Mouse (Mus musculus): ENCODE measurements at regions not wholly inside any gene's neighbourhood (a gene's known extent, or its start where the extent isn't known, plus 50 kb on each side); places are given as distances from the start of the nearest gene placed in this dataset.

GRCm38 (mm10) chr9:22937686-22938391 lies 285.0 kb upstream of the Bmper start:
- no peak for DNase-seq (ENCODE audit: extremely low spot score, low read depth, low spot score)

GRCm38 (mm10) chr9:22944992-22945391 lies 277.9 kb upstream of the Bmper start:
- DNase-seq (ENCODE audit: extremely low spot score, low read depth, low spot score): no peak

GRCm38 (mm10) chr9:22945426-22945955 lies 277.4 kb upstream of the Bmper start:
- no peak for DNase-seq (ENCODE audit: extremely low spot score, low read depth, low spot score)

- peak; percentile 81 for DNase-seq (ENCODE audit: extremely low spot score, low read depth, low spot score)
Observed at GRCm38 (mm10) chr9:22952571-22953442, 270.1 kb upstream of the Bmper start.

- DNase-seq (ENCODE audit: extremely low spot score, low read depth, low spot score): peak; percentile 70
Observed at GRCm38 (mm10) chr9:22962269-22962815, 260.5 kb upstream of the Bmper start.

- DNase-seq (ENCODE audit: extremely low spot score, low read depth, low spot score): no peak
Observed at GRCm38 (mm10) chr9:22971312-22971711, 251.6 kb upstream of the Bmper start.

- DNase-seq (ENCODE audit: extremely low spot score, low read depth, low spot score): no peak
Observed at GRCm38 (mm10) chr9:22976748-22977147, 246.1 kb upstream of the Bmper start.

GRCm38 (mm10) chr9:22979627-22980026 lies 243.2 kb upstream of the Bmper start:
- no peak for DNase-seq (ENCODE audit: extremely low spot score, low read depth, low spot score)

GRCm38 (mm10) chr9:22989508-22989907 lies 233.4 kb upstream of the Bmper start:
- no peak for DNase-seq (ENCODE audit: extremely low spot score, low read depth, low spot score)

- DNase-seq (ENCODE audit: extremely low spot score, low read depth, low spot score): no peak
Observed at GRCm38 (mm10) chr9:22993531-22993930, 229.3 kb upstream of the Bmper start.

- no peak for DNase-seq (ENCODE audit: extremely low spot score, low read depth, low spot score)
Observed at GRCm38 (mm10) chr9:22995564-22995963, 227.3 kb upstream of the Bmper start.

GRCm38 (mm10) chr9:22998306-22998705 lies 224.6 kb upstream of the Bmper start:
- DNase-seq (ENCODE audit: extremely low spot score, low read depth, low spot score): no peak

GRCm38 (mm10) chr9:22999181-22999580 lies 223.7 kb upstream of the Bmper start:
- DNase-seq (ENCODE audit: extremely low spot score, low read depth, low spot score): no peak

- no peak for DNase-seq (ENCODE audit: extremely low spot score, low read depth, low spot score)
Observed at GRCm38 (mm10) chr9:23000200-23000599, 222.7 kb upstream of the Bmper start.

GRCm38 (mm10) chr9:23003195-23004061 lies 219.4 kb upstream of the Bmper start:
- no peak for DNase-seq (ENCODE audit: extremely low spot score, low read depth, low spot score)

- DNase-seq (ENCODE audit: extremely low spot score, low read depth, low spot score): no peak
Observed at GRCm38 (mm10) chr9:23005005-23005404, 217.9 kb upstream of the Bmper start.

- DNase-seq (ENCODE audit: extremely low spot score, low read depth, low spot score): no peak
Observed at GRCm38 (mm10) chr9:23009462-23010183, 213.3 kb upstream of the Bmper start.

- DNase-seq (ENCODE audit: extremely low spot score, low read depth, low spot score): no peak
Observed at GRCm38 (mm10) chr9:23011316-23011959, 211.4 kb upstream of the Bmper start.

- DNase-seq (ENCODE audit: extremely low spot score, low read depth, low spot score): no peak
Observed at GRCm38 (mm10) chr9:23012130-23012529, 210.7 kb upstream of the Bmper start.

- DNase-seq (ENCODE audit: extremely low spot score, low read depth, low spot score): no peak
Observed at GRCm38 (mm10) chr9:23016733-23017132, 206.1 kb upstream of the Bmper start.

Data from hindlimb bud, embryonic 11.5 days (tissue).